In the genomic region with DNA sequence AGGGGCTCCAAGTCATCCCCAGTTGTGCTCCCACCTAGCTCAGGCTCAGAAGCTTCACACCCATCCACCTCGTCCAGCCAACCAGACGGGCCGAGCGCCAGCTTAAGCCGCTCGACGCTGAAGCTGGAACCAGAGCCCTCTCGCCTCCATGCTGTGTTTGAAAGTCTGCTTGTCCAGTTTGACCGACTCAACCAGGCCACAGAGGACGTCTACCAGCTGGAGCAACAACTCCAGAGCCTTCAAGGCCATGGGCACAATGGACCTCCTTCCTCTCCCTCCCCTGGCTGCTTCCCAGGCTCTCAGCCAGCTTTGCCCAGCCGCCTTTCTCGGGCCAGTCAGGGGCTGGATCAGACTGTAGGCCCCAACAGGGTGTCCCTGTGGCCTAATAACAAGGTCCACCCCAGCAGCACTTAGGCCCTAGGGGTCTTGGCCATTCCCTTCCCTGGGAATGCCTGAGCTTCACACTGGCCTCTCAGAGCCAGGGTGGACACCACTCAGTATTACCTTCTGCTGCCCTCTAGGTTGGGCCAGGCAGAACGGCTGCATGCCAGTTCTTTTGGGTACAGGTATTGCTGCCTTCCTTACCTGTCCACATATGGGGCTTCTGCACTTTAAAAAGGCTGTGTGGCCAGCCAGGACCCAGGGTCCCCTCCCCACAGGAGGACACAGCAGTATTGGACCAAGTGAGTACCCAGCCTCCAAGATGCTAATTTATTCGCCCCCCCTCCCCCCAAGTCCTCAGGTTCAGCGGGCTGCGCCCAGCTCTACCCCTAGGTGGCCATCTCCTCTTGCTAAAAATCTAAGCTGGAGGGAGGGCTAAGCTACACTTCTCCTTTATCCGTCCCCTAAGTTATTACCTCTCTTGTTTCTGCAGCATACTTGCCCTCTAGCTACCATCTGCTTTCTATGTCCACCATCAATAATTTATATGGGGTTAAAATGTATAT, we compare ENCODE assay signal across 11 mouse cellular contexts. TPM values are rescaled to one million over a fixed set of nuclear protein-coding genes. Genes with fewer than 3 reads are reported as not detected.
DNase-seq lines count a peak whose midpoint lies in the region; ATAC-seq and TF ChIP-seq lines count a peak whose summit lies in the region.
"Had no signal": no experiment of that assay in that cellular context is flagged by ENCODE, and none has a peak within 500 bp of the region (broad histone marks: within the 10 kb centered on the region; RNA-seq: fewer than 3 reads in every experiment).

No protein-coding gene starts in this region.

- DNase-seq in embryo, embryonic 10.5 days (ENCODE audit: low spot score): peak; percentile 7
- no peak for DNase-seq in embryo, embryonic 9.5 days (ENCODE audit: extremely low spot score)
- DNase-seq in liver, embryonic 14.5 days (ENCODE audit: low read depth in 3 of 3, low spot score in 3 of 3): no peak
- DNase-seq in liver (no peak), R1 (ENCODE audit: low read depth, low spot score) (peak; percentile 39)
- DNase-seq in hindbrain, postnatal 0 days (ENCODE audit: low spot score): peak; percentile 33
- no peak for DNase-seq in gastrocnemius, adult 18-20 months (ENCODE audit: low spot score)
- DNase-seq in right cerebral cortex, adult 2 months (ENCODE audit: low spot score in 2 of 2): no peak

- no peaks in the 10 kb centered on the region for H3K9me3 ChIP-seq in liver, embryonic 14.5 days (ENCODE audit: control insufficient read depth, low read length)
- H3K9me3 ChIP-seq in hindbrain, postnatal 0 days (ENCODE audit: low read length): no peaks in the 10 kb centered on the region
- H3K9me3 ChIP-seq: midbrain, embryonic 12.5 days; stomach, embryonic 15.5 days had no signal

- no peaks in the 10 kb centered on the region for H3K4me1 ChIP-seq in liver, embryonic 14.5 days (replicated peaks; ENCODE audit: control insufficient read depth in 2 of 2, insufficient read depth in 2 of 2, low read length in 1 of 2)
- H3K4me1 ChIP-seq in hindbrain, postnatal 0 days (ENCODE audit: insufficient read depth, low read length): no peaks in the 10 kb centered on the region
- H3K4me1 ChIP-seq: midbrain, embryonic 12.5 days; stomach, embryonic 15.5 days had no signal

- H3K4me3 ChIP-seq in liver, embryonic 14.5 days (ENCODE audit: insufficient read depth in 1 of 2, low read depth in 2 of 2, low read length in 2 of 2): no peak overlapping the region
- H3K4me3 ChIP-seq in hindbrain, postnatal 0 days (ENCODE audit: low read length): no peak overlapping the region
- H3K4me3 ChIP-seq: erythroblast, embryonic 14.5 days; midbrain, embryonic 12.5 days; stomach, embryonic 15.5 days had no signal

- TF ChIP-seq CTCF in liver, embryonic 14.5 days (IDR thresholded peaks at IDR 0.05; ENCODE audit: low read depth): peak; percentile 47
- TF ChIP-seq CTCF in hindbrain, postnatal 0 days (IDR thresholded peaks at IDR 0.05; ENCODE audit: low read depth): peak; percentile 51

- no peak overlapping the region for H3K9ac ChIP-seq in liver, embryonic 14.5 days (replicated peaks)
- no peak overlapping the region for H3K9ac ChIP-seq in hindbrain, postnatal 0 days (replicated peaks; ENCODE audit: low read length)
- H3K9ac ChIP-seq: midbrain, embryonic 12.5 days; stomach, embryonic 15.5 days had no signal

- H3K36me3 ChIP-seq in liver, embryonic 14.5 days (replicated peaks; ENCODE audit: control insufficient read depth, insufficient read depth, low read depth): peaks cover 12% of the 10 kb centered on the region; the same call in 1 of the 2 replicates
- peaks cover 89% of the 10 kb centered on the region for H3K36me3 ChIP-seq in hindbrain, postnatal 0 days (ENCODE audit: insufficient read depth, low read length)

- TF ChIP-seq EP300 in liver, embryonic 14.5 days (IDR thresholded peaks at IDR 0.05; ENCODE audit: low read depth): no peak

- H3K27me3 ChIP-seq in liver, embryonic 14.5 days (ENCODE audit: control insufficient read depth, insufficient read depth, low read length): no peaks in the 10 kb centered on the region
- no peaks in the 10 kb centered on the region for H3K27me3 ChIP-seq in hindbrain, postnatal 0 days (ENCODE audit: insufficient read depth, low read length)
- H3K27me3 ChIP-seq: midbrain, embryonic 12.5 days; stomach, embryonic 15.5 days had no signal

- H3K27ac ChIP-seq in liver, embryonic 14.5 days: no peak overlapping the region
- peak overlapping the region; percentile 45 for H3K27ac ChIP-seq in hindbrain, postnatal 0 days
- H3K27ac ChIP-seq: midbrain, embryonic 12.5 days; stomach, embryonic 15.5 days had no signal

- no peak overlapping the region for H3K4me2 ChIP-seq in liver, embryonic 14.5 days (ENCODE audit: low read depth)
- H3K4me2 ChIP-seq in hindbrain, postnatal 0 days (ENCODE audit: low read depth, low read length): no peak overlapping the region
- H3K4me2 ChIP-seq: midbrain, embryonic 12.5 days; stomach, embryonic 15.5 days had no signal

- no peak for ATAC-seq in liver, embryonic 14.5 days (ENCODE audit: insufficient read depth)
- ATAC-seq in hindbrain, postnatal 0 days: peak; percentile 50; the same call in 1 of the 2 replicates

- WGBS in liver, embryonic 14.5 days (ENCODE audit: insufficient replicate concordance): 79% methylated on average over 17 of the region's 17 CpGs
- 58% methylated on average over 17 of the region's 17 CpGs for WGBS in hindbrain, postnatal 0 days

RNA-seq across cellular contexts. Expression of a gene that starts 37.0 kb away (rescaled TPM):
- polyA plus RNA-seq in liver, embryonic 14.5 days (2012; rRNA removed): 17.0 and 21.4 TPM in 2 replicates
- polyA plus RNA-seq in liver, embryonic 14.5 days (2014; fragmentation: Nextera tagmentation; extraction: Ambion mirVana): 17.6 and 23.8 TPM in 2 replicates
- total RNA-seq in hindbrain, postnatal 0 days (2014; rRNA removed): 98.0 and 114 TPM in 2 replicates
- polyA plus RNA-seq in hindbrain, postnatal 0 days (2015; fragmentation: Nextera tagmentation; extraction: Ambion mirVana): 45.7 and 51.2 TPM in 2 replicates
- 100 to 1,000 TPM in 1 of 2 experiments, 10 to 100 TPM in 1; 83.2 to 105 TPM for total RNA-seq in gastrocnemius, adult 18-20 months (2021)

RNA-seq across cellular contexts. Expression of a gene that starts 37.1 kb away (rescaled TPM):
- 6.2 and 6.6 TPM in 2 replicates for polyA plus RNA-seq in liver, embryonic 14.5 days (2012; rRNA removed)
- 5.9 and 6.1 TPM in 2 replicates for polyA plus RNA-seq in liver, embryonic 14.5 days (2014; fragmentation: Nextera tagmentation; extraction: Ambion mirVana)
- total RNA-seq in hindbrain, postnatal 0 days (2014; rRNA removed): 4.2 and 5.6 TPM in 2 replicates
- 7.2 and 7.8 TPM in 2 replicates for polyA plus RNA-seq in hindbrain, postnatal 0 days (2015; fragmentation: Nextera tagmentation; extraction: Ambion mirVana)
- 1 to 10 TPM; 2.5 to 3.5 TPM for total RNA-seq in gastrocnemius, adult 18-20 months (2021)

RNA-seq across cellular contexts. Expression of a gene that starts 45.8 kb away (rescaled TPM):
- 3.4 and 4.0 TPM in 2 replicates for polyA plus RNA-seq in liver, embryonic 14.5 days (2012; rRNA removed)
- polyA plus RNA-seq in liver, embryonic 14.5 days (2014; fragmentation: Nextera tagmentation; extraction: Ambion mirVana): 1.8 and 2.9 TPM in 2 replicates
- total RNA-seq in hindbrain, postnatal 0 days (2014; rRNA removed): 87.9 and 99.2 TPM in 2 replicates
- polyA plus RNA-seq in hindbrain, postnatal 0 days (2015; fragmentation: Nextera tagmentation; extraction: Ambion mirVana): 14.9 and 16.0 TPM in 2 replicates
- 10 to 100 TPM; 12.8 to 21.4 TPM for total RNA-seq in gastrocnemius, adult 18-20 months (2021)

RNA-seq across cellular contexts. Expression of a gene that starts 54.7 kb away (rescaled TPM):
- 5.5 and 5.7 TPM in 2 replicates for polyA plus RNA-seq in liver, embryonic 14.5 days (2012; rRNA removed)
- polyA plus RNA-seq in liver, embryonic 14.5 days (2014; fragmentation: Nextera tagmentation; extraction: Ambion mirVana): 8.1 and 9.9 TPM in 2 replicates
- 72.8 and 91.1 TPM in 2 replicates for total RNA-seq in hindbrain, postnatal 0 days (2014; rRNA removed)
- 57.6 and 60.6 TPM in 2 replicates for polyA plus RNA-seq in hindbrain, postnatal 0 days (2015; fragmentation: Nextera tagmentation; extraction: Ambion mirVana)
- total RNA-seq in gastrocnemius, adult 18-20 months (2021): 10 to 100 TPM; 31.8 to 55.0 TPM

Comparison
In these comparisons a context has a peak if more than half of its experiments do, and no peak if none do; other contexts are left out.
1. DNase-seq: peak in embryo, embryonic 10.5 days (single experiment), R1 (single experiment) and hindbrain, postnatal 0 days (single experiment); none in embryo, embryonic 9.5 days (single experiment), liver, embryonic 14.5 days (0 of 3), liver (single experiment), gastrocnemius, adult 18-20 months (single experiment) and right cerebral cortex, adult 2 months (0 of 2).